In genomic region chr4:152547886-152548663, GRCm38 (mm10) we compare ENCODE assay signal across 9 mouse cellular contexts.
DNase-seq lines count a peak whose midpoint lies in the region; ATAC-seq and TF ChIP-seq lines count a peak whose summit lies in the region.
"Had no signal": no experiment of that assay in that cellular context is flagged by ENCODE, and none has a peak within 500 bp of the region (broad histone marks: within the 10 kb centered on the region; RNA-seq: fewer than 3 reads in every experiment).

No protein-coding gene starts in this region.

- H3K27ac ChIP-seq in lung, embryonic 14.5 days (ENCODE audit: low read depth) = no peak overlapping the region
- peak overlapping the region; percentile 19; the same call in 1 of the 2 replicates for H3K27ac ChIP-seq in forebrain, embryonic 12.5 days
- no peak overlapping the region for H3K27ac ChIP-seq in limb, embryonic 12.5 days
- 0 out of 2 replicates have a peak overlapping the region, but pooled peaks have one; percentile 12 for H3K27ac ChIP-seq in neural tube, embryonic 12.5 days

- no peak overlapping the region for H3K4me3 ChIP-seq in lung, embryonic 14.5 days (ENCODE audit: low read depth, low read length)
- H3K4me3 ChIP-seq in forebrain, embryonic 12.5 days (replicated peaks) = no peak overlapping the region
- no peak overlapping the region for H3K4me3 ChIP-seq in limb, embryonic 12.5 days (replicated peaks)
- H3K4me3 ChIP-seq in neural tube, embryonic 12.5 days = no peak overlapping the region

- no peaks in the 10 kb centered on the region for H3K36me3 ChIP-seq in lung, embryonic 14.5 days (ENCODE audit: insufficient read depth)
- H3K36me3 ChIP-seq in forebrain, embryonic 12.5 days (replicated peaks) = peaks cover 2% of the 10 kb centered on the region; the same call in 1 of the 2 replicates
- H3K36me3 ChIP-seq in limb, embryonic 12.5 days = no peaks in the 10 kb centered on the region; the same call in 1 of the 2 replicates
- H3K36me3 ChIP-seq in neural tube, embryonic 12.5 days = 0 out of 2 replicates have a peak, but pooled peaks cover 6% of the 10 kb centered on the region

- ATAC-seq in lung, embryonic 14.5 days (ENCODE audit: insufficient read depth) = no peak
- no peak for ATAC-seq in forebrain, embryonic 12.5 days (ENCODE audit: low FRiP score)
- ATAC-seq in limb, embryonic 12.5 days (ENCODE audit: insufficient number of reproducible peaks, insufficient read depth, low FRiP score, low TSS enrichment, low read depth) = no peak
- ATAC-seq in neural tube, embryonic 12.5 days (ENCODE audit: low FRiP score, low read depth) = no peak

- no peaks in the 10 kb centered on the region for H3K9me3 ChIP-seq in lung, embryonic 14.5 days (ENCODE audit: low read depth, low read length)
- no peaks in the 10 kb centered on the region for H3K9me3 ChIP-seq in forebrain, embryonic 12.5 days
- no peaks in the 10 kb centered on the region for H3K9me3 ChIP-seq in limb, embryonic 12.5 days
- H3K9me3 ChIP-seq in neural tube, embryonic 12.5 days = no peaks in the 10 kb centered on the region

- WGBS in lung, embryonic 14.5 days = 35% methylated on average over 37 of the region's 37 CpGs
- 37% methylated on average over 37 of the region's 37 CpGs for WGBS in forebrain, embryonic 12.5 days
- WGBS in limb, embryonic 12.5 days = 55% methylated on average over 37 of the region's 37 CpGs
- 45% methylated on average over 37 of the region's 37 CpGs for WGBS in neural tube, embryonic 12.5 days

- H3K4me2 ChIP-seq in lung, embryonic 14.5 days = peak overlapping the region; percentile 20; the same call in 1 of the 2 replicates
- peak overlapping the region; percentile 15; the same call in 1 of the 2 replicates for H3K4me2 ChIP-seq in forebrain, embryonic 12.5 days
- peak overlapping the region; percentile 34 for H3K4me2 ChIP-seq in limb, embryonic 12.5 days
- peak overlapping the region; percentile 22; the same call in 1 of the 2 replicates for H3K4me2 ChIP-seq in neural tube, embryonic 12.5 days (replicated peaks)

- peak; percentile 19 for DNase-seq in lung, embryonic 14.5 days
- DNase-seq in lung, postnatal 14 days = no peak
- DNase-seq in testis, postnatal 14 days (ENCODE audit: low spot score) = no peak
- no peak for DNase-seq in urinary bladder, adult 18-20 months (ENCODE audit: low spot score in 2 of 2)
- DNase-seq in lung, postnatal 10 days = no peak
- DNase-seq: kidney, postnatal 14 days had no signal

- H3K9ac ChIP-seq in lung, embryonic 14.5 days = no peak overlapping the region
- 0 out of 2 replicates have a peak overlapping the region, but pooled peaks have one; percentile 17 for H3K9ac ChIP-seq in forebrain, embryonic 12.5 days
- H3K9ac ChIP-seq in limb, embryonic 12.5 days (replicated peaks) = no peak overlapping the region
- H3K9ac ChIP-seq in neural tube, embryonic 12.5 days = no peak overlapping the region

- no peak for TF ChIP-seq CTCF in lung, embryonic 14.5 days (IDR thresholded peaks at IDR 0.05; ENCODE audit: low read depth)

- no peaks in the 10 kb centered on the region for H3K27me3 ChIP-seq in lung, embryonic 14.5 days (ENCODE audit: insufficient read depth, low read length)
- no peaks in the 10 kb centered on the region for H3K27me3 ChIP-seq in forebrain, embryonic 12.5 days
- no peaks in the 10 kb centered on the region; the same call in 1 of the 2 replicates for H3K27me3 ChIP-seq in limb, embryonic 12.5 days
- no peaks in the 10 kb centered on the region for H3K27me3 ChIP-seq in neural tube, embryonic 12.5 days (replicated peaks)

- no peaks in the 10 kb centered on the region for H3K4me1 ChIP-seq in lung, embryonic 14.5 days (ENCODE audit: insufficient read depth)
- peaks cover 16% of the 10 kb centered on the region for H3K4me1 ChIP-seq in forebrain, embryonic 12.5 days
- H3K4me1 ChIP-seq in limb, embryonic 12.5 days (replicated peaks) = peaks cover 8% of the 10 kb centered on the region; the same call in 1 of the 2 replicates
- H3K4me1 ChIP-seq in neural tube, embryonic 12.5 days = peaks cover 18% of the 10 kb centered on the region

Comparison
In these comparisons a context has a peak if more than half of its experiments do, and no peak if none do; other contexts are left out.
1. H3K27ac ChIP-seq: peak in forebrain, embryonic 12.5 days (single experiment) and neural tube, embryonic 12.5 days (single experiment); none in lung, embryonic 14.5 days (single experiment) and limb, embryonic 12.5 days (single experiment).
2. Peak in every context shown above with its lines, with median percentiles within 50 percentile points of each other: H3K4me2 ChIP-seq.